9 mouse cellular contexts compared by ENCODE assay signal in genomic region chr5:12564602-12565220, GRCm38 (mm10).
A peak's percentile ranks its signal among the peaks of the same experiment; 100 is the strongest.
DNase-seq lines count a peak whose midpoint lies in the region; ATAC-seq and TF ChIP-seq lines count a peak whose summit lies in the region.
"Had no signal": no experiment of that assay in that cellular context is flagged by ENCODE, and none has a peak within 500 bp of the region (broad histone marks: within the 10 kb centered on the region; RNA-seq: fewer than 3 reads in every experiment).

No protein-coding gene starts in this region.

- H3K79me2 ChIP-seq in MEL (ENCODE audit: control insufficient read depth, insufficient read depth, low read length, poor library complexity): no peaks in the 10 kb centered on the region

- no peak for TF ChIP-seq POLR2A in MEL (IDR thresholded peaks at IDR 0.05; ENCODE audit: control insufficient read depth in 1 of 2, insufficient read depth in 1 of 2, low read depth in 1 of 2, low read length in 2 of 2, poor library complexity in 1 of 2)

- no peak overlapping the region for H3K27ac ChIP-seq in MEL (ENCODE audit: control insufficient read depth, low read depth, low read length)
- H3K27ac ChIP-seq in midbrain, embryonic 14.5 days (replicated peaks; ENCODE audit: low read depth, low read length): no peak overlapping the region
- H3K27ac ChIP-seq: stomach, embryonic 15.5 days had no signal

- H3K4me3 ChIP-seq in MEL (ENCODE audit: control insufficient read depth in 1 of 2, insufficient read depth in 1 of 2, low read depth in 2 of 2, low read length in 2 of 2): no peak overlapping the region
- no peak overlapping the region for H3K4me3 ChIP-seq in midbrain, embryonic 14.5 days (replicated peaks; ENCODE audit: low read depth, low read length)
- H3K4me3 ChIP-seq: megakaryocyte, embryonic 14.5 days; stomach, embryonic 15.5 days had no signal

- no peaks in the 10 kb centered on the region for H3K27me3 ChIP-seq in MEL (ENCODE audit: control insufficient read depth in 1 of 2, insufficient read depth in 2 of 2, low read length in 2 of 2)
- no peaks in the 10 kb centered on the region for H3K27me3 ChIP-seq in midbrain, embryonic 14.5 days (ENCODE audit: control insufficient read depth, insufficient read depth, low read length)
- H3K27me3 ChIP-seq: megakaryocyte, embryonic 14.5 days; stomach, embryonic 15.5 days had no signal

- H3K4me1 ChIP-seq in MEL (ENCODE audit: control insufficient read depth in 1 of 2, insufficient read depth in 2 of 2, low read length in 2 of 2): no peaks in the 10 kb centered on the region
- H3K4me1 ChIP-seq in midbrain, embryonic 14.5 days (ENCODE audit: control insufficient read depth, insufficient read depth, low read length): no peaks in the 10 kb centered on the region
- H3K4me1 ChIP-seq: stomach, embryonic 15.5 days had no signal

- no peak for TF ChIP-seq EP300 in MEL (IDR thresholded peaks at IDR 0.05; ENCODE audit: low read depth in 1 of 2, low read length in 2 of 2)

- 53% methylated on average over 2 of the region's 2 CpGs for WGBS in midbrain, embryonic 14.5 days

- H3K4me2 ChIP-seq in midbrain, embryonic 14.5 days (ENCODE audit: low read length): no peak overlapping the region
- H3K4me2 ChIP-seq: stomach, embryonic 15.5 days had no signal

- H3K9me3 ChIP-seq in MEL (replicated peaks; ENCODE audit: insufficient read depth, low read length): no peaks in the 10 kb centered on the region
- no peaks in the 10 kb centered on the region for H3K9me3 ChIP-seq in midbrain, embryonic 14.5 days (ENCODE audit: control insufficient read depth, low read length)
- H3K9me3 ChIP-seq: megakaryocyte, embryonic 14.5 days; stomach, embryonic 15.5 days had no signal

- no peak overlapping the region for H3K9ac ChIP-seq in MEL (ENCODE audit: control insufficient read depth, low read depth, low read length, poor library complexity, severe bottlenecking)
- H3K9ac ChIP-seq in midbrain, embryonic 14.5 days (replicated peaks; ENCODE audit: low read length): no peak overlapping the region
- H3K9ac ChIP-seq: stomach, embryonic 15.5 days had no signal

- DNase-seq in left cerebral cortex, postnatal 10 days (ENCODE audit: extremely low spot score in 1 of 2, low spot score in 2 of 2): peak; percentile 18 to 29
- no peak for DNase-seq in left cerebral cortex, adult 18-20 months (ENCODE audit: low spot score in 2 of 2)
- peak; percentile 44 for DNase-seq in MEL (ENCODE audit: low read depth, low spot score)
- DNase-seq in embryo, embryonic 11 days: peak; percentile 65
- DNase-seq in midbrain, embryonic 14.5 days: peak; percentile 77
- DNase-seq in thymus, postnatal 0 days (ENCODE audit: low spot score): no peak
- no peak for DNase-seq in kidney, postnatal 14 days

- intact Hi-C loops in left cerebral cortex, postnatal 10 days (cut with DNase I): loop anchor here (5.0 to 10.0 kb wide), 3 partner anchors 1023 to 1688 kb away; no protein-coding TSS in a partner anchor

- peak; percentile 34 to 74 (median 52) for TF ChIP-seq CTCF in MEL (IDR thresholded peaks at IDR 0.05 in 2 of 3, conservative IDR thresholded peaks at IDR 0.05 in 1 of 3; ENCODE audit: control insufficient read depth in 1 of 3, insufficient read depth in 1 of 3, low read depth in 2 of 3, low read length in 3 of 3, poor library complexity in 1 of 3, severe bottlenecking in 1 of 3)

- H3K36me3 ChIP-seq in MEL (ENCODE audit: control insufficient read depth in 1 of 2, insufficient read depth in 2 of 2, low read length in 2 of 2): no peaks in the 10 kb centered on the region
- H3K36me3 ChIP-seq in midbrain, embryonic 14.5 days (ENCODE audit: control insufficient read depth, insufficient read depth, low read length): no peaks in the 10 kb centered on the region
- H3K36me3 ChIP-seq: stomach, embryonic 15.5 days had no signal

- peak; percentile 73; the same call in 1 of the 2 replicates for ATAC-seq in midbrain, embryonic 14.5 days (ENCODE audit: low FRiP score, low TSS enrichment)

- peak; percentile 87 for TF ChIP-seq RAD21 in MEL (IDR thresholded peaks at IDR 0.05; ENCODE audit: low read depth, low read length)

TF ChIP-seq in MEL, 35 proteins besides CTCF, POLR2A, EP300 and RAD21:
- TF ChIP-seq SMC3 (IDR thresholded peaks at IDR 0.05; ENCODE audit: low read depth, low read length) (peak; percentile 93), ZC3H11A (IDR thresholded peaks at IDR 0.05; ENCODE audit: low read depth, low read length) (peak; percentile 86), TCF12 (IDR thresholded peaks at IDR 0.05; ENCODE audit: low read depth, low read length) (no peak)

Comparison
In these comparisons a context has a peak if more than half of its experiments do, and no peak if none do; other contexts are left out.
1. DNase-seq: peak in left cerebral cortex, postnatal 10 days (2 of 2), MEL (single experiment), embryo, embryonic 11 days (single experiment) and midbrain, embryonic 14.5 days (single experiment); none in left cerebral cortex, adult 18-20 months (0 of 2), thymus, postnatal 0 days (single experiment) and kidney, postnatal 14 days (single experiment).